Mouse (Mus musculus) neutrophil, adult 65 days (primary cell): Measurements from ENCODE around the gene Vmn2r59. TPM values are rescaled to one million over a fixed set of nuclear protein-coding genes. Genes with fewer than 3 reads are reported as not detected.

Source experiments
- total RNA-seq: library from RNA; stranded (reverse); gene quantifications from 2 replicates; pipeline ENCODE4 v1.2.4, GENCODE M21; 2023

The Vmn2r59 gene
- not detected in 2 replicates for total RNA-seq

GRCm38 (mm10) chr7:42058923-42059322, at the start of gene Vmn2r59:
Gene Vmn2r59 (minus strand): TSS chr7:42059023.

GRCm38 (mm10) chr7:42107470-42107869, 48.6 kb upstream of the Vmn2r59 start, which contains the start of gene Vmn2r60:
Gene Vmn2r60 (plus strand): TSS chr7:42107770.

Other genes starting within 250 kb of the Vmn2r59 start
- not detected in 2 replicates for gene Vmn2r58, start 186.3 kb downstream of the Vmn2r59 start, total RNA-seq
- 0.03 TPM in 1 of 2 replicates, not detected in the other for gene Vmn2r60, start 48.7 kb upstream of the Vmn2r59 start, total RNA-seq
- gene Vmn2r61, start 201.0 kb upstream of the Vmn2r59 start, total RNA-seq = not detected in 2 replicates